Mouse (Mus musculus) cerebellum, adult 11-12 months (tissue): ENCODE measurements around the gene Col17a1.

Experiments used
- DNase-seq: peaks from one replicate; pipeline ENCODE4 v3.0.0; 2022

The Col17a1 gene

GRCm38 (mm10) chr19:47659765-47660408 lies 32.0 kb downstream of the Col17a1 start:
- no peak for DNase-seq

DNA sequence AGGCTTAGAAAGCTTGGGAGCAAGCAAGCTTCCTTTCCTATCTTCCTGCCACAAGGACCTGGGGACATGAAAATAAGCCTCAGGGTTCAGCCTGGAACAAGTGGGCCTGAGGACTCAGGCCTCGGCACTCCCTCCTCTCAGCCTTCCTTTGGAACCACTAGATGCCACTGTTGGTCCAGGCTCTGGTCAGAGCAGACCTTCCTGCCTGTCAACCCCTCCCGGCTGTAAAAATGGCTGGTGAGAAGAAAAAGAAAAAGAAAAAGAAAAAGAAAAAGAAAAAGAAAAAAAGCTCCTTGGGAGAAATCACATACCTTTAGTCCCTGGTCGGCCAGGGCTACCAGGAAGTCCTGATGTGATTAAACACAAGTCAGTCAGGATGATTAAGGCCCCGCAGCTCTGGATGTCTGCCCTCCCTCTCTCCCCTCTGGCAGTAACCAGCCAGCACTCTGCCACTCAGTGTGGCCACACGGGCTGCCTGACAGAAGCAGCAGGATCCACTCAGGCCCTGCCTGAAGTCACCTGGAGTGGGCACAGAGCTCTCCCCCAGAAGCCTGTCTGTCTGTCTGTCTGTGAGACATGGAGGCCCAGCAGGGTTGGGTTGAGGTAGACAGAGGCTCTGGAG lies 32.9 kb downstream of the Col17a1 start:
- DNase-seq, result no peak

- no peak for DNase-seq
These were observed 37.0 kb downstream of the Col17a1 start for GRCm38 (mm10) chr19:47654896-47655295.

GRCm38 (mm10) chr19:47653173-47653572 lies 38.7 kb downstream of the Col17a1 start:
- DNase-seq, result no peak

- no peak for DNase-seq
These were observed 39.6 kb downstream of the Col17a1 start for GRCm38 (mm10) chr19:47652255-47652654.

- DNase-seq, result no peak
These were observed 40.8 kb downstream of the Col17a1 start for GRCm38 (mm10) chr19:47651160-47651480.

DNA sequence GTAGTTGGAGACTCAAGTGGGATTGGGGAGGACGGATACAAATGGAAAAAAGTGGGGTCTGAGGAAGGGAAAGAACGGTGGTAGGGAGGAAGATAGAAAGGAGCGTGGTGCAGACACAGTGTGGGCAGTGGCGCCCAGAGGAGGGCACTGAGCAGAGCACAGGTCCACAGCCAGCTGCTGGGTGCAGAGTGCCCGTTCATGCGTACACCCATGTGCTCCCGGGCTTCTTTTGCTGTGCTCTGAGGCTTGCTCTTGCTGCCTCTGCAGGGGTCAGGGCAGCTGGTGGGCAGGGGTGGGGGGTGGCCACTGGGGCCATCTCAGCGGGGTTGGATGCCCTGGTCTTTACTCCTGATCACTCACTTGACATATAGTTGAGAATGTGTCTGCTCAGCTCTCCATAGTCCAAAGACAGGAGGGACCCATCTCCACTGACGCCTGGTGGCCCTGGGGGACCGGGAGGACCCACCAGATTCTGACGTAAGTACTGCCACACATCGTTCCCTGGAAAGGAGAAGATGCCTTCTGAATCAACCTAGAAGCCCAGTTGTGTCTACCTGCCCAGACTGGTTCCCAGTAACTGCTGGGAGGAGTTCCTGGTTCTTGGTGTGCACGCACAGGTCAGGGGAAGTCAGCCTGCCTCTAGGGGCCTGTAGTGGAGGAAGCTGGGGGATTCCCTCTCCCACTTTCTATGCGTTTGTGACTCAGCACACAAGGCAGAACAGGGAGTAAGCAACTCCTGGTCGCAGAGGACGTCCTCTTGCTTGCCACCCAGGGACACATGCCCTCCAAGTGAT lies 41.3 kb downstream of the Col17a1 start:
- peak; percentile 1 for DNase-seq

- no peak for DNase-seq
These were observed 42.8 kb downstream of the Col17a1 start for GRCm38 (mm10) chr19:47649071-47649470.

DNA sequence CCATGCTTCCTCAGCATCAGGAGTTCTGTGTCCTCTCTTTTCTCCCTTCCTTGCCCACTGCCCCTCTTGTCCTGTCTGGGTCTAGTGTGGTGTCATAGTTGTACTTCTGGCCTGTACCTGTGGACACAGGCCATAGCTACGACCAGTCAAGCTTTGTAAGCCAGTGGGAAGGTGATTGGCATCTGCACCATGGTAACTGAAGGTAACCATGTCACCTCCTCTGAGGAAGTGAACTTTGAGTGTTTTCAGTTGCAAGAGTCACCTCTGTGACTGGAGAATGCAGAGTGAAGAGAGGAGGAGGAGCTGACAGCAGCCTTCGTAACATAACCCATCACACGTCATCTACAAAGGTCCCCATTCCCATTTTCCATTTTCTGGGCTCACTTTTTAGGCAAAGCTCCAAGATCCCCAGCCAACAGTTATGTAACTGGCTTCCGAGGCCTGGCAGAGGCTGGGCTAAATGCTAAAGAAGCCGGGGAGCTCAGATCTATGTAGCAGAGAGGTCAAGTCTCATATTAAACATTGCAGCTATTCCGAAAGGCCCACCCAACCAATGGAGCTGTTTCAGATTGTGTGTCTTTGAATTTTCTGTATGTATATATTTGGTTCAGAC lies 45.3 kb downstream of the Col17a1 start:
- no peak for DNase-seq

DNA sequence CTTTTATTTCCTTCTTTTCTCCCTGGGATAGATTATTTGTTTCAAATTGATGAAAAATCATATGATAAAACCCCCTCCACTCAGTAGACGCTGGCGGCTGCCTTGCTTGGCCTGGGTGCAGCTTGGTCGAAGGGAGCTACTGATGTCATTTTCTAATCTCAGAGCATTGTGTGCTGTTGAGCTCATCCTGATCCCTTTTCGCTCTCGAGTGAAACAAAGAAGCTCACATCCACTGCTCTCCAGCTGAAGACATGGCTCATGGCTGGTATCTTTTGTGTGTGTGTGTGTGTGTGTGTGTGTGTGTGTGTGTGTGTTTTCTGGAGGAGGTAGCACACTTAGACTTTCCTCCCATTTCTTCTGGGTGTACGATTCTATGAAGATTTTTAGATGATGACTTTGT lies 46.3 kb downstream of the Col17a1 start:
- no peak for DNase-seq

GRCm38 (mm10) chr19:47643910-47644309 lies 48.0 kb downstream of the Col17a1 start:
- no peak for DNase-seq

GRCm38 (mm10) chr19:47635380-47635779 lies 56.5 kb downstream of the Col17a1 start:
- DNase-seq, result no peak

GRCm38 (mm10) chr19:47631799-47632198 lies 60.1 kb downstream of the Col17a1 start:
- no peak for DNase-seq

GRCm38 (mm10) chr19:47630381-47630780 lies 61.5 kb downstream of the Col17a1 start:
- DNase-seq, result no peak

DNA sequence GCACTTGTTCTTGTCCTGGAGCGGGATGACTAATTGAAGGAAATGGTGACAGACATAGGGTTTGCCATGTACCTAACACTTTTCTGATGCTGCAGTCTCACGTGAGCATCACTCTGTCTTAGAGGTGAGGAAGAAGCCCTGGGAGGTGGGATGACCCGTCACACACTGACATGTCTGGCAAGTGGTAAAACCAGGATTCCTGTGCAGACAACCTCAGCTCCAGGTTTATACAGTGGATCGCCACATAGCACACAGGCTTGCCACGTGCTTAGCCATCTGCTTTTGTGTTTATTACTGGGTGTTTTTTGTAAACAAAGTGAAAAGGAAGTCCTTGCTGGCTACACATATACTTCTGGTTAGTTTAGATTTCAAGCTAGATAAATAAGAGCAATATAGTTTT lies 62.8 kb downstream of the Col17a1 start:
- no peak for DNase-seq

- DNase-seq, result no peak
These were observed 64.4 kb downstream of the Col17a1 start for GRCm38 (mm10) chr19:47627450-47627849.

DNA sequence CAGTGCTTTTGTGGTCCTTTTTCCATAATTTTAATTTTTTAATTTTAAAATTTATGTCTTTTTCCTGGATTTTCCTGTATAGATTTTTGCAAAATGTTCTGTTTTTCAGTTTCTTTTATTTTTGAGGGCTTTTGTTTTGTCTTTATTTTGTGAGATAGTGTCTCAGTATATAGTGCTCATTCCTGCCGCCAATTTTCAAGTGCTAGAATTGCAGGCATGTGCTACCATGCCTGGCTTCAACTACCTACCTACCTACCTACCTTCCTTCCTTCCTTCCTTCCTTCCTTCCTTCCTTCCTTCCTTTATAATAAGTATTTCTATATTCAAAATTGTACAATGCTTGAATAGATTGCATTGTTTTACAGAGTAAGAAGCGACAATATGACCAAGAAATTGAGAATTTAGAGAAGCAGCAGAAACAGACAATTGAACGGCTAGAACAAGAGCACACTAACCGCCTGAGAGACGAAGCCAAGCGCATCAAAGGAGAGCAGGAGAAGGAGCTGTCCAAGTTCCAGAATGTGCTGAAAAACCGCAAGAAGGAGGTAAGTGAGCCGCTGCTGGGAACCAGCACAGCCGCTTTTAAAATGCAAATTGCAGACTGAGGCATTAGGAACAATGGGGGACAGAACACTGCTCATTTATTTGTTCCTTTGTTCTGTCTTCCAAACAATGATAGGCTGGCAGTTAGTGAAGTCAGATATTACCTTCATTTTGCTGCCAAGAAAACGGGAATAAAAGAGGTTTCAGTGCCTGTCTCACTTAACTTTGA lies 66.8 kb downstream of the Col17a1 start:
- DNase-seq, result no peak

- no peak for DNase-seq
These were observed 70.4 kb downstream of the Col17a1 start for GRCm38 (mm10) chr19:47621478-47621877.

DNA sequence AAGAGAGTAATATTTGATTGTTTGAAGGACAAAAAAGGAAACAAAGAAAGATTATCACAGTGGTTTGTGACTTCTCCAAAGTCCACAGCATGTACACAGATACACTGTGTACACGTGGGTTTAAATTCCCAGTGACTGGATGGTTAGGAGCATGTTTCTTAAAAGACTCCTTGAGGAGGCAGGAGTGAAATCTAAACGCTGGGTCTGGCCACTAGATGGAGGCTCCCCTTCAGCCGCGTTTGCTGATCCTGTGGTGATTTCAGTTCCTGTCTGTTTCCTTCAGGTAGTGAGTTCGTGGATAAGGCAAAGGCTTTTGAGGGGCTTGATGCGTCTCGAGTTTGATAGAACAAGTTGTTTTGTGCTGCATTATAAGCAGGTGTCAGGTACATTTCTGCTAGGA lies 78.5 kb downstream of the Col17a1 start:
- DNase-seq, result no peak

- DNase-seq, result no peak
These were observed 83.4 kb downstream of the Col17a1 start for GRCm38 (mm10) chr19:47608513-47608912.
